Mouse (Mus musculus) heart, postnatal 0 days (tissue): ENCODE measurements around the gene Prr22. TPM values are rescaled to one million over a fixed set of nuclear protein-coding genes. Genes with fewer than 3 reads are reported as not detected.

ENCODE experiments used
- ATAC-seq: fragments of 200-750 bp; cut with Nextera tagmentation; 2 replicates; pipeline ENCODE4 v1.8.0; 2017; ENCODE audit warnings: low read depth, moderate number of reproducible peaks, moderate library complexity; ENCODE audit not compliant: insufficient read depth
- DNase-seq: peaks from one replicate; pipeline ENCODE4 v3.0.0-alpha.2; 2016; ENCODE audit warnings: low spot score
- H3K27ac ChIP-seq: fragments of 300-500 bp; sonication (generic); 2 replicates; pipeline ENCODE4 v1.5.1; 2014; ENCODE audit warnings: low read depth, mild to moderate bottlenecking
- H3K27me3 ChIP-seq: fragments of 300-500 bp; sonication (generic); 2 replicates; pipeline ENCODE4 v1.6.1; 2014; ENCODE audit warnings: low read length, mixed read lengths; ENCODE audit not compliant: control insufficient read depth, insufficient read depth
- H3K36me3 ChIP-seq: fragments of 300-500 bp; sonication (generic); replicated peaks from 2 replicates; pipeline ENCODE4 v1.6.1; 2014; ENCODE audit warnings: low read length, mixed read lengths; ENCODE audit not compliant: control insufficient read depth, insufficient read depth
- H3K4me1 ChIP-seq: fragments of 300-500 bp; sonication (generic); 2 replicates; pipeline ENCODE4 v1.6.1; 2014; ENCODE audit warnings: antibody characterized with exemption; ENCODE audit not compliant: control insufficient read depth, insufficient read depth
- H3K4me2 ChIP-seq: fragments of 300-500 bp; sonication (generic); 2 replicates; pipeline ENCODE4 v1.6.1; 2014; ENCODE audit warnings: low read depth, mild to moderate bottlenecking, low read length, moderate library complexity
- H3K4me3 ChIP-seq: fragments of 300-500 bp; sonication (generic); 2 replicates; pipeline ENCODE4 v1.5.1; 2014; ENCODE audit warnings: low read depth, low read length
- H3K9ac ChIP-seq: fragments of 300-500 bp; sonication (generic); replicated peaks from 2 replicates; pipeline ENCODE4 v1.6.1; 2014; ENCODE audit warnings: low read depth, low read length, mixed read lengths
- H3K9me3 ChIP-seq: fragments of 300-500 bp; sonication (generic); replicated peaks from 2 replicates; pipeline ENCODE4 v1.6.1; 2016; ENCODE audit warnings: low read length; ENCODE audit not compliant: control insufficient read depth
- CTCF ChIP-seq: IDR thresholded peaks from 2 replicates; pipeline ENCODE4 v1.5.1; 2016; ENCODE audit warnings: antibody characterized with exemption, control low read depth, low read depth
- EP300 ChIP-seq: IDR thresholded peaks from 2 replicates; pipeline ENCODE4 v1.6.1; 2016; ENCODE audit warnings: antibody characterized with exemption, low read depth
- WGBS: fragments of 180-500 bp; shearing (Covaris S2); extraction: QIAGEN DNeasy Blood & Tissue Kit; methylation state at CpG from one replicate; pipeline ENCODE4 v1.1.7; 2014; 5-methylcytosine and 5-hydroxymethylcytosine counted together
- polyA plus RNA-seq: library from polyadenylated mRNA; unstranded; fragments of >200 nt; fragmentation: Nextera tagmentation; extraction: Ambion mirVana; gene quantifications from 2 replicates; pipeline ENCODE4 v1.2.1, GENCODE M21; 2015
- total RNA-seq: library from RNA; depleted of rRNA; stranded (reverse); fragments of >200 nt; gene quantifications from 2 replicates; pipeline ENCODE4 v1.2.3, GENCODE M21; 2014; ENCODE audit warnings: low replicate concordance

Prr22 gene
- total and polyA plus RNA-seq, 2 experiments from 2014 or later, result 0.49 TPM; not detected in 1

- peaks cover 7% of the 10 kb centered on the region for H3K4me1 ChIP-seq
Observed at GRCm38 (mm10) chr17:56780291-56780978, 10.4 kb downstream of the Prr22 start.

DNA sequence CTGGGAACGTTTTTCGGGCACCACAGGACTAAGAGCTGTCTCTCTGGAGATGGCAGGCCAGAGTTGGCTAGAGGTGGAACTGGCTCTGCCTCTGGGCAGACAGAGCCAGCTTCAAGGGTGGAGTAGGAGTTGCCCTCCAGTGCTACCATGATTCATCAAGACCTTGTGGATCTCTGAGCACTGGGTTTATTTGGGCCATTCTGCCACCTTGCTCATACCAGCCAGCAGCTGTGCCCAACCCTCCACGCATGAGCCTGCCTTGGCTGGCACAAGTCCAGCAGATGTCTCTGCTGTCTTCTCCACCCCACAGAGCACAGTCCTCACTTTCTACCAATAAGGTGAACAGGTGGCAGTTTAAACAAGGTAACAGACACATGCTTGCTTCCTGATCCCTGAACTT is 18.8 kb downstream of the Prr22 start:
- Histone ChIP-seq H3K9me3 (no peaks in the 10 kb centered on the region), H3K4me3 (no peak overlapping the region), H3K4me2 (no peak overlapping the region), H3K9ac (no peak overlapping the region), H3K27ac (no peak overlapping the region), H3K4me1 (no peaks in the 10 kb centered on the region), H3K27me3 (no peaks in the 10 kb centered on the region), H3K36me3 (no peaks in the 10 kb centered on the region; the same call in 1 of the 2 replicates)
- DNase-seq (no peak), ATAC-seq (no peak)
- TF ChIP-seq CTCF (no peak), EP300 (no peak)
- WGBS, result 52% methylated on average over 3 of the region's 3 CpGs

More at GRCm38 (mm10) chr17:56780291-56780978, 10.4 kb downstream of the Prr22 start:
- no peak overlapping the region for H3K9ac ChIP-seq
- no peak overlapping the region for H3K27ac ChIP-seq
- H3K27me3 ChIP-seq, result no peaks in the 10 kb centered on the region
- 79% methylated on average over 13 of the region's 13 CpGs for WGBS
- peaks cover 9% of the 10 kb centered on the region for H3K36me3 ChIP-seq
- no peaks in the 10 kb centered on the region for H3K9me3 ChIP-seq
- H3K4me2 ChIP-seq, result no peak overlapping the region
- no peak overlapping the region for H3K4me3 ChIP-seq
- ATAC-seq, result no peak
- no peak for DNase-seq
- no peak for TF ChIP-seq EP300

DNA sequence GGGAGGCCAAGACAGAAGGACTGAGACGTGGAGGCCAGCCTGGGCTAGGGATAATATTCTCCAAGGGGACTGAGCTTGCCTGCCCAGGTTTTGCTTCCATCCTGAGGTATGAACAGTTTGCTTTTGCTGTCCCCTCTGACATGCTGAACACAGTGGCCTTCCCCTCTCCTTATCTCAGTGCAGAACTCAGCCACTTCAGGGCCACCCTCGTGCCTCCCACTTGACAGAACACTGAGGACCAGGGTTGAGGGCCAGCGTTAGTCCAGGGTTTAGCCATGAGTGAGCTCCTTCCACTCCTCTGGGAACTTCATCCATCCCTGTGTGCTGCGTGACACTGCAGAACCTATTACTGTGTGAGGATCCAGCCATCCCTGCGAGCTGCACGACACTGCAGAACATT is 19.2 kb downstream of the Prr22 start:
- ATAC-seq, result no peak; the same call in 1 of the 2 replicates
- no peaks in the 10 kb centered on the region for H3K27me3 ChIP-seq
- H3K4me2 ChIP-seq, result no peak overlapping the region
- H3K36me3 ChIP-seq, result no peaks in the 10 kb centered on the region; the same call in 1 of the 2 replicates
- WGBS, result 62% methylated on average over 6 of the region's 6 CpGs
- H3K4me1 ChIP-seq, result no peaks in the 10 kb centered on the region
- no peak for TF ChIP-seq EP300
- no peak for TF ChIP-seq CTCF
- no peak for DNase-seq
- no peak overlapping the region for H3K27ac ChIP-seq
- no peak overlapping the region for H3K9ac ChIP-seq
- H3K4me3 ChIP-seq, result no peak overlapping the region
- H3K9me3 ChIP-seq, result no peaks in the 10 kb centered on the region

GRCm38 (mm10) chr17:56792588-56792987 is 22.5 kb downstream of the Prr22 start:
- no peak for TF ChIP-seq EP300
- no peak for TF ChIP-seq CTCF
- H3K4me1 ChIP-seq, result no peaks in the 10 kb centered on the region
- DNase-seq (no peak), ATAC-seq (no peak)
- H3K9ac ChIP-seq, result no peak overlapping the region
- no peaks in the 10 kb centered on the region for H3K36me3 ChIP-seq
- WGBS, result 68% methylated on average over 3 of the region's 3 CpGs
- no peak overlapping the region for H3K4me2 ChIP-seq
- no peaks in the 10 kb centered on the region for H3K9me3 ChIP-seq
- H3K4me3 ChIP-seq, result no peak overlapping the region
- H3K27me3 ChIP-seq, result no peaks in the 10 kb centered on the region
- no peak overlapping the region for H3K27ac ChIP-seq

GRCm38 (mm10) chr17:56793614-56794319 is 23.7 kb downstream of the Prr22 start:
- no peak for TF ChIP-seq EP300
- no peak for DNase-seq
- H3K4me1 ChIP-seq, result no peaks in the 10 kb centered on the region

GRCm38 (mm10) chr17:56799276-56799675 is 29.2 kb downstream of the Prr22 start:
- ATAC-seq, result no peak
- no peak overlapping the region for H3K4me3 ChIP-seq
- H3K36me3 ChIP-seq, result 0 out of 2 replicates have a peak, but pooled peaks cover 12% of the 10 kb centered on the region
- no peak overlapping the region for H3K4me2 ChIP-seq
- H3K9ac ChIP-seq, result no peak overlapping the region
- no peaks in the 10 kb centered on the region for H3K9me3 ChIP-seq
- H3K27me3 ChIP-seq, result no peaks in the 10 kb centered on the region
- no peak for DNase-seq
- H3K4me1 ChIP-seq, result no peaks in the 10 kb centered on the region
- H3K27ac ChIP-seq, result no peak overlapping the region
- TF ChIP-seq CTCF, result no peak
- no peak for TF ChIP-seq EP300
- 83% methylated on average over 3 of the region's 3 CpGs for WGBS

More at GRCm38 (mm10) chr17:56793614-56794319, 23.7 kb downstream of the Prr22 start:
- 66% methylated on average over 6 of the region's 6 CpGs for WGBS
- Histone ChIP-seq H3K27me3 (no peaks in the 10 kb centered on the region), H3K36me3 (no peaks in the 10 kb centered on the region), H3K9me3 (no peaks in the 10 kb centered on the region), H3K27ac (no peak overlapping the region), H3K4me2 (no peak overlapping the region), H3K4me3 (no peak overlapping the region), H3K9ac (no peak overlapping the region)
- no peak for ATAC-seq
